Mouse (Mus musculus): Measurements from ENCODE around the gene Rps6kb2. TPM values are rescaled to one million over a fixed set of nuclear protein-coding genes. Genes with fewer than 3 reads are reported as not detected.

Gene Rps6kb2
- polyA plus RNA-seq (2012; rRNA removed) = 82.4 and 85.6 TPM in 2 replicates

DNA sequence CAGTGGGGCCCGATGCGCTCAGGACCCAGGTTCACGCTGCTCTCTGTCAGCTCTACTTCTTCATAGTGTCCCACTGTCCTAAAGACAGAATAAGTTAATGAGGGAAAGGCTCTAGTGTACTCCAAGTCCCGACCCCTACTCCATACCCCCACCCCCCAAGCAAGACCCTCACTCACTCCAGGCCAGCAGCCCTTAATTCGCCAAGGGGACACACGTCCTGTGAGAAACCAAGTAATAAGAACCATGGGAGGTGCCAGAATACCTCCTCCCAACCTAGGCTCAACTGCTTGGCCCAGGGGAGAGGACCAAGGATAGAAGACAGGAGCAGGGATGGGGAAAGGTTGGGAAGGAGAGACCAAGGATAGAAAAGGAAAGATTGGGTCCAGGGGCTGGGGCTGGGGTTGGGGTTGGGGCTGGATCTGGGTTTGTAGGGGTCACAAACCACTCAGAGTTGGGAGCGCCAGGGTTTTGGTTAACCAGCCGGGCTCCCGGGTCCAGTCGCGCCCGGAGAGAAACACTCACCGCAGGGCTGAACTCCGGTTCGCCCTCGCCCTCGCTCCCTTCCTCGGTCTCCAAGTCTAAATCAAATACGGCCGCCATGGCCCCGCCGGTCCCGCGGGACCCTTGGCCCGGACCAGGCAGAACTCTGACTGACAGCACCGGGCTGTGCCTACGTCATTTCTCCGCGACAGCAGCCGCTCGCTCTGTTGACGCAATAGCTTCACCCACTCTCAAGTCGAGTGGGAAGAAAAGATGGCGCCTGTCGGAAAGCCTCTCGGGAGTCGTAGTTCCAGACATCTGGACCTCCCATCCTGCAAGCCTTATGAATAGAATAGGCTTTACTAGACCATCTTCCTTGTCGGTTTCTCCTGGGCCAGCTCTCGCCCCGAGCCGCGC is at the start of gene Rps6kb2:
Gene Rps6kb2 (minus strand): TSS at position 709 of the 897 bp plus-strand sequence.
- DNase-seq (ENCODE audit: extremely low spot score in 1 of 2, low spot score in 1 of 2) = peak; percentile 97 to 99

DNA sequence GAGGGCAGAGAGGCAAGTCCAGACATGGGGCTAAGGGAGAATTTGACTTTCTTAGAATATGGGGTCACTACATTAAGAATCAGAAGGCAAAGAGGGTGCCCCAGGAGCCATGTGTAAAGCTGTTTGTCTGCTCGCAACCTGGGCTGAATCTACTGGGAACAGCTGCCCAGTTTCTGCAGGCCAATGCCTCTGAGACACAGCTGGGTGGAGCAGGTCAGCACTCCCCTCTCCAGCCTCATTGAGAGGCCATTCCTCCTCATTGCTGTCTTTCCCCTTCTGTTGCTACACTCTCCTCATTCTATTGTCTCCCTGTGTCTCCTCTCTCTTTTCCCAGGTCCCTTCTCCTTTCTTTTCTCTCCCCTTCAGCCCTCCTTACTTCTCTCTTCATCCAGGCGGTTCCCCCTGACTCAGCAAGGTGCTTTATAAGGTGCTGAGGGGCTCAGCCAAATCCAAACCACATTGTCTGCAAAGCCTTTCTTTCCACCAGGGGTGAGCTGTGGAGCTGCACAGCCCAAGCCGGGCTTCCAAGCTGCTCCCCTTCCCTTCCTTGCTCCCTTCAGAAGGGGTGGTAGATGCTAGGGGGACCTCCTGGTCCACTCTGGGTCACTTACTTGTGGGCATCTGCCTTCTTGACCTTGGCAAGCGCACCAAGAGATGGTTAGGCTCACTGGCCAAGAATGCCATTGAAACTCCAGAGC is 48.9 kb upstream of the Rps6kb2 start:
- DNase-seq (ENCODE audit: extremely low spot score in 1 of 2, low spot score in 1 of 2) = no peak

DNA sequence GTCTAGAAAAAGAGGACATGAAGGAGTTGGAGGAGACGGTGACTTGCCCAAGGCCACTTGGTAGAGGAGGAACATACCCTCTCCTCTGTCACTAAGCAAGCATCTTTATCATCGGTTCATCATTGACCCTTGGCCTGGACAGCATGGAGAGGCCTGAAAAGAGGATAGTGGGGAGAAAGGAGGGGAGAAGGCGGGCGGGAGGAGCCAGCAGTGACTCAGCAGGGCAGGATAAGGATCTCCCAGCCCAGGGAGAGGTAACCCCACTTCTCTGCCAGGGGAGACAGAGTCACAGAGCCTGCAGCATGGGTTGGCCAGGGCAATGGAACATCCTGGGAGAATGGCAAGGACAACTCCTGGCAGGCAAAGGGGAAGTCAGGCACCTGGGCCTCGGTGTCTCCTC is 45.4 kb upstream of the Rps6kb2 start:
- DNase-seq (ENCODE audit: extremely low spot score in 1 of 2, low spot score in 1 of 2) = no peak

DNA sequence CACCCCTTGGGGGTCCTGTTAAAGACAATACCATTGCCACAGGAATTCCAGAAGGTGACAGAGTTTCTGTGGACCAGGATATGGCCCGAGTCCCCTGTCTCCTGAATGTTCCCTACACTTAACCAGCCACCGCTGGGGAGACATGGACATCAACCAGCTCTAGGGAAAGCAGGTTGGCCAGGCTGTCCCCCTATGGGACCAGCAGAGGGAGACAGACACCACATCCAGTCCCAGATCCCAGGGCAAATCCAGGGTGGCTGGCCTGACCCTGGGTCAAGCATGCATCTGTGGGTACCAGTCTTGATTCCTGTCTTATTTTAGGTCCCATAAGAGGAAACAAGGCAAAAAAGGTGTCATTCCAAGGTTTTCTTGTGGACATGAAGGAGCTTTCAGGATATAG is 43.8 kb upstream of the Rps6kb2 start:
- peak in 1 of 2 experiments; percentile 75 for DNase-seq (ENCODE audit: extremely low spot score in 1 of 2, low spot score in 1 of 2)

DNA sequence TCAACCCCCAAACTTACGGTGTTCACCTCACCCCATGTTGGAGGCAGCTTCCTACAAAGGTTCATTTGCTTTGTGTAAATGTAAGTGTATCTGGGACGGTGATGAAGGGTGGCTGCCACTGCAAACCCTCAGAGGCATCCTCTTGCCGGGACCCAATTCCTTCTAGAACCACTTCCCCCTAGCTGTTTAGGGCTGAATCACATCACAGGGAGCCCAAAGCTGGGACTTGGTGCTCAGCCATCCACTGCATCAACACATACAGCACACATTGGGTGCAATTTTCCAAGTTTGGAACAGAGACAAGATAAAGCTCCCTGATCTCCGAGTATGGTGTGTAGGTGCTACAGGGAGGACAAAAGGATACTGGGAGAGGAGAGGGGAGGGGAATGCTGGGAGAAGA is 41.7 kb upstream of the Rps6kb2 start:
- no peak for DNase-seq (ENCODE audit: extremely low spot score in 1 of 2, low spot score in 1 of 2)

DNA sequence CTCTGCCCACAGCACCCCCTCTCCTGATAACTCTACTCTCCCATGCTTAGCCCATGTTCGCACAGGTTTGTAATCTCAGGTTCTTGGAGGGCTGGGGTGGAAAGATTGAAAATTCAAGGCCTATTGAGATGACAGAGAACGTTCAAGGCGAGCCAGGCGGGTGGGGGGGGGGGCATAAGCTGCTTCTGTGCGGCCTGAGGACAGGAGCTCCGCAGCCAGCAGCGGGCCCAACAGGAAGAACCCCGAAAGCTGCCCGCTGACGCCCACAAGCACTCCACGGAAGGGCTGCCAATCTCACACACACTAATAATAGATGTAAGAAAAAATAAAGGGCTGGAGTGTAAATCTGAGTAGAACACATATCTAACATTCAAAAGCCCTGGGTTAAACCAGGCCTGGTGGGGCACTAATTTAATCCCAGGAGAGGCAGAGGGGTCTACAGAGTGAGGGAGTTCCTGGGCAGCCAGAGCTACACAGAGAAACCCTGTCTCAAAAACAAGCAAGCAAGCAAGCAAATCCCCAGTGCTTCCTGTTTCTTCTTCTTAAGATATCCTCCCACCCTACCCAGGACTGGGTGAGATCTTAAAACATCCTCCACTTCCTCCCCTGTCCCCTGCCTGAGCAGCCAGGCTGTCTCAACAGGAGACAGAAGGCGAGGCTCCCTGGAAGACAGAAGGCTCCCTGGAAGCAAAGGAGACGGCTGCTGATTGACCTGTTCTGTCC is 40.6 kb upstream of the Rps6kb2 start:
- DNase-seq (ENCODE audit: extremely low spot score in 1 of 2, low spot score in 1 of 2) = peak in 1 of 2 experiments; percentile 49

DNA sequence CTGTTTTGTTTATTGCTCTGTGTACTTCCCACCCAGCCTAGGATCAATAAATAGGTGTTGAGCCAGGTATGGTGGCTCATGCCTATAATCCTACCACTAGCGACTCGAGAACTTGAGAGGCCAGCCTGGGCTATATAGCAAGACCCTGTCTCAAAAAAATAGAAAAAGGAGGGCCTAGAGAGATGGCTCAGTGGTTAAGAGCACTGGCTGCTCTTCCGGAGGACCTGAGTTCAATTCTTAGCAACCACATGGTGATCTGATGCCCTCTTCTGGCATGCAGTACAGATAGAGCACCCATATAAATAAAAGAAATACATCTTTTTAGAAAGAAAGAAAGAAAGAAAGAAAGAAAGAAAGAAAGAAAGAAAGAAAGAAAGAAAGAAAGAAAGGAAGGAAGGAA is 40.0 kb upstream of the Rps6kb2 start:
- DNase-seq (ENCODE audit: extremely low spot score in 1 of 2, low spot score in 1 of 2) = no peak

DNA sequence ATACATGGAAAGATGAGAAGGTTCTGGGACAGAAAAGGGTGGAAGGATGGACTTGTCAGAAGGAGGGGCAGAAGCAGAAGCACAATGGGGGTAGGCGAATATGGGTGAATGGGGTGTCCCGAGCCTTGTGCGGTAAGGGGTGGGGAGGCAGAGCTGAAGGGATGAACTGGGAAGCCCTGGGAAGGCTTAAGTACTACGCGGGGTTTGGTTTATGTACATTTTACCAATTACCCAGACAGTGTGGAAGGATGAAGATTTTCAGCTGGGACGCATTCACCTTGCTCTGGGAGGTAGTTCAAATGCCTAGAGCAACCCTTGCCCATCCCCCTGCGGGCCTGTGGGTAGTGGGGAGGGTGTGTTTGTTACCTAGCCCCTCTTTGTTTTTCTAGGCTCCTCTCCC is 39.0 kb upstream of the Rps6kb2 start:
- no peak for DNase-seq (ENCODE audit: extremely low spot score in 1 of 2, low spot score in 1 of 2)

DNA sequence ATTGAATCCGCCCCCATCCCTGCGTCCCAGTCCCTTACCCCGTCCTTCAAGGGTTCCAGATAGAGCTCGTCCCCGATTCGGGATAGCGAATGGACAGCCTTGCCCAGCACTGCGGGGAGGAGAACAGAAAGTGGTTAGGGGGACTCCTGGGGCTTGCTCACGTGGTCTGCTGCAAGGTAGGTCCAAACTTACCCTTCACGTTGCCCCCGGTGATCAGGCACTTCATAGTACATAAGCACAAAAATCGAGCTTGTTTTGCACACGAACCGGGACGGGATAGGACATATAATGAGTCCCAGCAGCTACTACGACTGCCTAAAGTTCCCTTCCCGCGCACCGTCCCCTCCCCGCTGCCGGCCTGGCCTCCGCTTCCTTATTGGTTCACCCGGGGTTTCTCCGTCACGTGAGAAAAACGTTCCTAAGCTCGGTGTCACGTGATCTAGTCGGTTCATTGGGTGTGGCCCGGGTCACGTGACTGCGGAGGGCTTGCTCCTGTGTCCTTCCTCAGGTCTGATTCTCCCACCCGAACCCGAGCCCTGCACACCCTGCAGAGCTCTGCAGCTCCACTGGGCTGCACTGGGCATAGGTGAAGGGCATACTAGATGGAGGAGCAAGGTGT is 38.2 kb upstream of the Rps6kb2 start, which contains the start of gene Rad9a:
Gene Rad9a (minus strand): TSS at position 372 of the 619 bp plus-strand sequence.
- DNase-seq (ENCODE audit: extremely low spot score in 1 of 2, low spot score in 1 of 2) = peak; percentile 92 to 98

DNA sequence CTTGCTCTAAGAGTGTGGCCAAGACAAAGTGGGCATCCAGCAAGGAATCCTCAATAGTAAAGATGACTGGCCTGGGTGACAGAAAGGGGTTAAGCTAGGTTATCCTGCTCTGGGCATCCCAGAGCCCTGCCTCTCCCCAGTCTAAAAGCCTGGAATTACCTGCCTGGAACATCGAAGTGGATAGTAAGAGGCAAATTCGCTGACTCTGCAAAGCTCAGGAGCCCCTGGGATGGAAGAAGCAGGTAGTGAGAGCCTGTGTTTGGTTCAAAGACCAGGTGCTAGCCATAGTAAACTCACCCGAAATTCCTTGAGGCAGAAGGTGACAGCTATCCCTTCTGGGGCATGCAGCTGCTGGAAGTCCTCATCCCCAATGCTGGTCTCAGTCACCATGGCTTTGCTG is 34.0 kb upstream of the Rps6kb2 start:
- DNase-seq (ENCODE audit: extremely low spot score in 1 of 2, low spot score in 1 of 2) = no peak

DNA sequence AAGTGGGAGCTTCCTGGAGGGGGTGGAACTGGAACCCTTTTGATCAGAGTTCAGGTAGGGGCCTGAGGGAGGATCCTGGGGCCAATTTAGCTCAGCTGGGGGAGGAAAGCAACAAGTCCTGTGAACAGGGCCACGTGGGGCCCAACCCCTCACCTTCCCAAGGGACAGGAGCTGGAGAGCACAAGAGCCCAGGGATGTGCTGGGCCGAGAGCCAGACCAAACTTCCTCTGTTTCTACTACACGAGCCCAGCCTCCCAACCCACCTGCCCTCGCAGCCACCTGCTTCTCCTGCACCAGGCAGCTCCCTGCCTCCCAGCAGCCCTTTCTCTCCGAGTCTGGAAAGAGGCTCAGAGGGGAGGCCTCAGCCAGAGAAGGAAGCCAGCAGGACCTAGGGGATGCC is 33.4 kb upstream of the Rps6kb2 start:
- no peak for DNase-seq (ENCODE audit: extremely low spot score in 1 of 2, low spot score in 1 of 2)

DNA sequence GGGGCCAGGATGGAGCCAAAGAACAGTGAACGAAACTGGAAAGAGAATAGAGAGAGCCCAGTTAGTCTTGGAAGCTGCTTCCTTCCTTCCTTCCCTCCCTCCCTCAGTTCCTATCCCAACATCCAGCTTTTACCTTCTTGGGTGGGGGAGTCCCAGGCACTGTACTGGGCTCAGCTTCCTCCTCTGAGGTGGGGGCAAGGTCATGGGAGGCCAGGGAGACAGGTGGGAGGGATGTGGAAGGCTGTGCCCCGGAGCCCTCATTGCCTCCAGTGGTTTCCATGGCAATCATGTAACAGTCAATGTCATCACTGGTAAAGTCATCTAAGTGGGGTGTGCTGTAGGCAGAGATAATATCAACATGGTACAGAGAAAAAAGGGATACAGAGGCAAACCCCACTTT is 32.9 kb upstream of the Rps6kb2 start:
- DNase-seq (ENCODE audit: extremely low spot score in 1 of 2, low spot score in 1 of 2) = no peak

DNA sequence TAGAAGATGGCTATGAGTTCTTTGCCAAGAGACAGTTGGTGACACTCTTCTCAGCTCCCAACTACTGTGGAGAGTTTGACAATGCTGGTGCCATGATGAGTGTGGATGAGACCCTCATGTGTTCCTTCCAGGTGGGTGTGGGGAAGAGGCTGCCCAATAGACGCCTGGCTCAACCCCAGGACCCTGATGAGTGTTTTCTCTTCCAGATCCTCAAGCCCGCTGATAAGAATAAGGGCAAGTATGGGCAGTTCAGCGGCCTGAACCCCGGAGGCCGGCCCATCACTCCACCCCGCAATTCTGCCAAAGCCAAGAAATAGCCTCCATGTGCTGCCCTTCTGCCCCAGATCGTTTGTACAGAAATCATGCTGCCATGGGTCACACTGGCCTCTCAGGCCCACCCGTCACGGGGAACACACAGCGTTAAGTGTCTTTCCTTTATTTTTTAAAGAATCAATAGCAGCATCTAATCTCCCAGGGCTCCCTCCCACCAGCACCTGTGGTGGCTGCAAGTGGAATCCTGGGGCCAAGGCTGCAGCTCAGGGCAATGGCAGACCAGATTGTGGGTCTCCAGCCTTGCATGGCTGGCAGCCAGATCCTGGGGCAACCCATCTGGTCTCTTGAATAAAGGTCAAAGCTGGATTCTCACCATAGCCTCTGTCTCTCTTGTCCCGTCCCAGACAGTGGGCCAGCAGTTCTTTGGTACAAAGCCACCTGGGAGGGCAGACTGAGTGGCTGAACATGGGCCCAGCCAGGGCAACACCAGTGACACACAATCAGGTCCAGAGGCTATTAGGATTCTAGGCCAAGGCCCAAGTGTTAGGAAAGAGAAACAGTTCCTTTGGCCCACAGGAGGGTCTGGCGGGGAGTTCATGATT is 31.9 kb upstream of the Rps6kb2 start:
- DNase-seq (ENCODE audit: extremely low spot score in 1 of 2, low spot score in 1 of 2) = no peak

DNA sequence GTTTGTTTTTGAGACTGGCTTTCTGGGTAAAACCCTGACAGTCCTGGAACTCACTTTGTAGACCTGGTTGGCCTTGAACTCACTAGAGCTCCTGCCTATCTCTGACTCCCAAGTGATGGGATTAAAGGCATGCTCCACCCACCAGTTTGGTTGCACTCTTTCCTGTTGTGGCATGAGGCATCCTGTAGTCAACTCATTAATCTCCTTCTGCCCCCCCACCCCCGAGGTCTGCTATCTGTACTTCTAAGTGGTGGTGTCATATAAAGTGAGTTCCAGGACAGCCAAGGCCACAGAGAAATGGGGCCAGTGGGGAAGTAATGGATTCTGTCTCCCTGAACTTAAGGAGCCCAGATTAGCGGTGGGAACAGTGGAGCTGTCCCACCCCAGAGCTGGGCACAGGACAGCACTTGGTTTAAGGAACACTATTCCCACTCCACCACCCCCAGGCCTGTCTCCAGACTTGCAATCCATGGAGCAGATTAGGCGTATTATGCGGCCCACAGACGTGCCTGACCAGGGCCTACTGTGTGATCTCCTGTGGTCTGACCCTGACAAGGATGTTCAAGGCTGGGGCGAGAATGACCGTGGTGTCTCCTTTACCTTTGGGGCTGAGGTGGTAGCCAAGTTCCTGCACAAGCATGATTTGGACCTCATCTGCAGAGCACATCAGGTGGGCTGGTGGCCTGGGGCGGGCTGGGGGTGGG is 31.0 kb upstream of the Rps6kb2 start:
- no peak for DNase-seq (ENCODE audit: extremely low spot score in 1 of 2, low spot score in 1 of 2)

DNA sequence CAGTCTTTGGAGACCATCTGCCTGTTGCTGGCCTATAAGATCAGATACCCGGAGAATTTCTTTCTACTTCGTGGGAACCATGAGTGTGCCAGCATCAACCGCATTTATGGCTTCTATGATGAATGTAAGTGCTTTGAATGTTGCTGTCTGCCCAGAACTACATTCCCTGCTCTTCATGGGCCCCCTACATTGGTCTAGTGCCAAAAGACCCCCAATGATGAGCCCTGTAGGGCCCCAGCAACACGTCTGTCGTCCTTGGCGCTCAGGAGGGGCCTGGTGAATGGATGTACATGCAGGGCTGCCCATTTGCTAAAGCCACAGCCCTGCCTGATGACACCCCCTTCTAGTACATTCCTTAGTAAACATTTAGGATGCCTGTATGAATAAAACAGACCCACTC is 30.0 kb upstream of the Rps6kb2 start:
- DNase-seq (ENCODE audit: extremely low spot score in 1 of 2, low spot score in 1 of 2) = no peak

DNA sequence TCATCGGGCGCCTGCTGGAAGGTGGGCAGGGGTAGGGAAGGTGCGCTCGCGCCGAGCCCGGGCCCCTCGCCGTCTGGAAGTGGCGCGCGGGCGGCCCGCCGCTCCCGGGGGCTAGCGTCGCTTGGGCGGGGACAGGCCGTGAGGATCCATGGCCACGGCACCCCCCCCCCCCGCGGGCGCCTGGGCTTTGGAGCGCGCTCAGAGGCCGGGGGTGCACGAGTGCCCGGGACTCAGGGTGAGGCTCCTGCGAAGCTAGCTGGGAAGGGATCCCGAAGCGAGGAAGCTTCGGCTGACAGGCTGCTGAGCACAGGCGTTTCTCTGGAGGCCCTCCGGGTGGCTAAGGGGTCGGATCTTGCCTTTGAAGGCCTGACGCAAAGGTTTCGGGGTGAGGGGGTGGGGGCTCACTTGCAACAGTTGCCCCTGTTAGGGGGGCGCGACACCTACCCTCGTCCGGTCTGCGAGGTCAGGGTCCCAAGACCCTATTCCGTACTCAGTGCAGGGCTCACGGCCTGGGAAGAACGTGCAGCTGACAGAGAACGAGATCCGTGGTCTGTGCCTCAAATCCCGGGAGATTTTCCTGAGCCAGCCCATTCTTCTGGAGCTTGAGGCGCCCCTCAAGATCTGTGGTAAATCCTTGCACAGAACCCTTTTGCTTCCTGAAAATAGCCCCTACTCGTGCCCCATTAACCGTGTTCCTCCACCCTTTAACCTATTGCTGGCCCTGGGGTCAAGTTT is 29.3 kb upstream of the Rps6kb2 start:
- DNase-seq (ENCODE audit: extremely low spot score in 1 of 2, low spot score in 1 of 2) = no peak

DNA sequence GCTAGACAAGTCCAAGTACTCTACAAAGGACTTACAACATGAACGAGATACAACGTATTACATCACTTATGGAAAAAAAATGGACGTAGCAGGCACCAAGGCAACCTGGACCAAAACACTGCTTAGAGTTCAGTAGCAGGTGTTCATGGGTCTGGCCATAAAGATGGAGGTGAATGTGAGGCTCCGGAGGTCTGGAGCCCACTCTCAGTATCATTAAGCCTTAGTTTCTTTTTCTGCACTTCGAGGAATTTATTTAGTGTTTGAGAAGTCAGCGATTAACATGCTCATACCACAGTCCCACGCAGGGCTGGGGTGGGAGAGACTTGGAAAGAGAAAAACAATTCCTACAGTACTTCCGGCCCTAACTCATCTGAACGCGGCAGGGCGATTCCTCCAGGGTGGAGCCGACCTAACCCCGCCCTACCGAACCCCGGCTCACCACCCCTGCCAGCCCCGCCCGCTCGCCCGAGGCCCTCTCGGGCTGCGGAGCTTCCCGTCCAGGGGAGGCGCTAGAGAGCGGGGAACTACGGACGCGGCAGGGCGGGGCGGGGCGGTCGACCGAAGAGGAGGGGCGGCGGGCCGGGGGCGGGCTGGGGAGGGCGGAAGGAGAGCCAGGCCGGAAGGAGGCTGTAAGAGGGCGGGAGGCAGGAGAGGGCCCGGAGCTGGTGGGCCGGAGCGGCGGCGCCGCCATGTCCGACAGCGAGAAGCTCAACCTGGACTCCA is 28.5 kb upstream of the Rps6kb2 start, which contains the start of gene Ppp1ca:
Gene Ppp1ca (plus strand): TSS at position 538 of the 723 bp plus-strand sequence.
- DNase-seq (ENCODE audit: extremely low spot score in 1 of 2, low spot score in 1 of 2) = peak; percentile 77 to 95
